Mouse (Mus musculus) intestine, postnatal 0 days (tissue): Measurements from ENCODE around the gene Pdzd2. TPM values are rescaled to one million over a fixed set of nuclear protein-coding genes. Genes with fewer than 3 reads are reported as not detected.

Experiments
- ATAC-seq: fragments of 200-750 bp; cut with Nextera tagmentation; 2 replicates; pipeline ENCODE4 v1.8.0; 2017; ENCODE audit warnings: mild to moderate bottlenecking, moderate TSS enrichment, moderate library complexity
- H3K27ac ChIP-seq: fragments of 300-500 bp; sonication (generic); 2 replicates; pipeline ENCODE4 v1.5.1; 2014; ENCODE audit warnings: mild to moderate bottlenecking, low read depth, low read length, moderate library complexity
- H3K27me3 ChIP-seq: fragments of 300-500 bp; sonication (generic); replicated peaks from 2 replicates; pipeline ENCODE4 v1.6.1; 2014; ENCODE audit warnings: low read length, mixed read lengths; ENCODE audit not compliant: control insufficient read depth, insufficient read depth
- H3K36me3 ChIP-seq: fragments of 300-500 bp; sonication (generic); 2 replicates; pipeline ENCODE4 v1.6.1; 2014; ENCODE audit warnings: mild to moderate bottlenecking, moderate library complexity; ENCODE audit not compliant: control insufficient read depth, insufficient read depth
- H3K4me1 ChIP-seq: fragments of 300-500 bp; sonication (generic); replicated peaks from 2 replicates; pipeline ENCODE4 v1.6.1; 2014; ENCODE audit warnings: antibody characterized with exemption, low read length, mixed read lengths; ENCODE audit not compliant: control insufficient read depth, insufficient read depth
- H3K4me2 ChIP-seq: fragments of 300-500 bp; sonication (generic); replicated peaks from 2 replicates; pipeline ENCODE4 v1.6.1; 2014; ENCODE audit warnings: low read depth, mild to moderate bottlenecking, moderate library complexity
- H3K4me3 ChIP-seq: fragments of 300-500 bp; sonication (generic); 2 replicates; pipeline ENCODE4 v1.5.1; 2014; ENCODE audit warnings: low read depth, low read length
- H3K9ac ChIP-seq: fragments of 300-500 bp; sonication (generic); 2 replicates; pipeline ENCODE4 v1.6.1; 2014; ENCODE audit warnings: mild to moderate bottlenecking, low read depth, low read length
- H3K9me3 ChIP-seq: fragments of 300-500 bp; sonication (generic); 2 replicates; pipeline ENCODE4 v1.6.1; 2016; ENCODE audit warnings: mixed run types; ENCODE audit not compliant: control insufficient read depth
- CTCF ChIP-seq: sonication (generic); IDR thresholded peaks from 2 replicates; pipeline ENCODE4 v1.5.1; 2016; ENCODE audit warnings: low read depth, mild to moderate bottlenecking, control low read depth, antibody characterized with exemption, moderate library complexity
- WGBS: fragments of 180-500 bp; shearing (Covaris S2); extraction: QIAGEN DNeasy Blood & Tissue Kit; methylation state at CpG from one replicate; pipeline ENCODE4 v1.1.7; 2014; 5-methylcytosine and 5-hydroxymethylcytosine counted together
- polyA plus RNA-seq: library from polyadenylated mRNA; unstranded; fragments of >200 nt; fragmentation: Nextera tagmentation; extraction: Ambion mirVana; gene quantifications from 2 replicates; pipeline ENCODE4 v1.2.1, GENCODE M21; 2015

The Pdzd2 gene
- polyA plus RNA-seq, 1 experiment from 2014 or later: 10.1 TPM

GRCm38 (mm10) chr15:12578276-12578675, 161.4 kb downstream of the Pdzd2 start:
- Histone ChIP-seq H3K9me3 (no peaks in the 10 kb centered on the region), H3K4me3 (no peak overlapping the region), H3K27me3 (no peaks in the 10 kb centered on the region), H3K36me3 (no peaks in the 10 kb centered on the region), H3K4me1 (no peaks in the 10 kb centered on the region), H3K27ac (no peak overlapping the region), H3K4me2 (no peak overlapping the region), H3K9ac (no peak overlapping the region)
- WGBS: 60% methylated on average over 5 of the region's 5 CpGs
- ATAC-seq: no peak
- peak; percentile 80 for TF ChIP-seq CTCF

GRCm38 (mm10) chr15:12577715-12578114, 162.0 kb downstream of the Pdzd2 start:
- H3K27me3 ChIP-seq: no peaks in the 10 kb centered on the region
- ATAC-seq: no peak
- H3K9ac ChIP-seq: no peak overlapping the region
- no peak overlapping the region for H3K4me2 ChIP-seq
- TF ChIP-seq CTCF: no peak
- no peaks in the 10 kb centered on the region for H3K36me3 ChIP-seq
- H3K4me1 ChIP-seq: no peaks in the 10 kb centered on the region
- H3K9me3 ChIP-seq: no peaks in the 10 kb centered on the region
- H3K27ac ChIP-seq: no peak overlapping the region
- H3K4me3 ChIP-seq: no peak overlapping the region
- WGBS: 77% methylated on average over 6 of the region's 6 CpGs

GRCm38 (mm10) chr15:12577054-12577696, 162.5 kb downstream of the Pdzd2 start:
- Histone ChIP-seq H3K4me2 (peak overlapping the region; percentile 25), H3K36me3 (no peaks in the 10 kb centered on the region), H3K9me3 (no peaks in the 10 kb centered on the region), H3K4me1 (no peaks in the 10 kb centered on the region), H3K27me3 (no peaks in the 10 kb centered on the region), H3K27ac (no peak overlapping the region), H3K9ac (no peak overlapping the region), H3K4me3 (no peak overlapping the region)
- WGBS: 21% methylated on average over 11 of the region's 11 CpGs
- no peak for ATAC-seq
- peak; percentile 70 for TF ChIP-seq CTCF

GRCm38 (mm10) chr15:12573621-12574020, 166.1 kb downstream of the Pdzd2 start:
- WGBS: 74% methylated on average over 3 of the region's 3 CpGs
- Histone ChIP-seq H3K27me3 (no peaks in the 10 kb centered on the region), H3K9ac (no peak overlapping the region), H3K4me1 (no peaks in the 10 kb centered on the region), H3K9me3 (no peaks in the 10 kb centered on the region), H3K27ac (no peak overlapping the region), H3K36me3 (no peaks in the 10 kb centered on the region), H3K4me2 (no peak overlapping the region), H3K4me3 (no peak overlapping the region)
- no peak for ATAC-seq
- TF ChIP-seq CTCF: no peak

GRCm38 (mm10) chr15:12571168-12571567, 168.6 kb downstream of the Pdzd2 start:
- Histone ChIP-seq H3K27me3 (no peaks in the 10 kb centered on the region), H3K27ac (no peak overlapping the region), H3K4me3 (no peak overlapping the region), H3K36me3 (no peaks in the 10 kb centered on the region), H3K4me2 (no peak overlapping the region), H3K9ac (no peak overlapping the region), H3K4me1 (no peaks in the 10 kb centered on the region), H3K9me3 (no peaks in the 10 kb centered on the region)
- TF ChIP-seq CTCF: no peak
- WGBS: 74% methylated on average over 4 of the region's 4 CpGs
- no peak for ATAC-seq

- WGBS: 72% methylated on average over 11 of the region's 11 CpGs
- ATAC-seq: no peak
- H3K27me3 ChIP-seq: no peaks in the 10 kb centered on the region
- no peaks in the 10 kb centered on the region for H3K9me3 ChIP-seq
- no peak overlapping the region for H3K4me2 ChIP-seq
- TF ChIP-seq CTCF: no peak
- H3K4me3 ChIP-seq: no peak overlapping the region
- no peaks in the 10 kb centered on the region for H3K4me1 ChIP-seq
- no peak overlapping the region for H3K9ac ChIP-seq
- H3K27ac ChIP-seq: no peak overlapping the region
- H3K36me3 ChIP-seq: no peaks in the 10 kb centered on the region
Observed at GRCm38 (mm10) chr15:12566637-12567440, 172.9 kb downstream of the Pdzd2 start.
